Mouse (Mus musculus) layer of hippocampus, adult 9-10 months (tissue): ENCODE results near the gene Thrb.
A peak's percentile ranks its signal among the peaks of the same experiment; 100 is the strongest.

Experiments used
- DNase-seq: peaks from one replicate; pipeline ENCODE4 v3.0.0; 2022; ENCODE audit warnings: low spot score

The Thrb gene

GRCm38 (mm10) chr14:17659686-17660328, at the start of gene Thrb:
Gene Thrb, plus strand, starts transcription at chr14:17660261.
- no peak for DNase-seq

- DNase-seq = peak; percentile 32
These were observed 38.4 kb upstream of the Thrb start for GRCm38 (mm10) chr14:17621671-17622070.

- no peak for DNase-seq
These were observed 36.1 kb upstream of the Thrb start for GRCm38 (mm10) chr14:17623936-17624335.

GRCm38 (mm10) chr14:17629215-17629614, 30.8 kb upstream of the Thrb start:
- DNase-seq = no peak

GRCm38 (mm10) chr14:17632887-17633522, 27.1 kb upstream of the Thrb start:
- no peak for DNase-seq

GRCm38 (mm10) chr14:17636971-17637370, 23.1 kb upstream of the Thrb start:
- no peak for DNase-seq

- no peak for DNase-seq
These were observed 18.3 kb upstream of the Thrb start for GRCm38 (mm10) chr14:17641770-17642169.

GRCm38 (mm10) chr14:17655084-17655483, 5.0 kb upstream of the Thrb start:
- no peak for DNase-seq

GRCm38 (mm10) chr14:17659031-17659430, 1.0 kb upstream of the Thrb start:
- peak; percentile 52 for DNase-seq

- peak; percentile 36 for DNase-seq
These were observed 453 bp downstream of the Thrb start for GRCm38 (mm10) chr14:17660329-17661099.

GRCm38 (mm10) chr14:17661100-17661521, 1.1 kb downstream of the Thrb start:
- no peak for DNase-seq

GRCm38 (mm10) chr14:17662087-17662486, 2.0 kb downstream of the Thrb start:
- DNase-seq = no peak

- no peak for DNase-seq
These were observed 14.3 kb downstream of the Thrb start for GRCm38 (mm10) chr14:17674335-17674734.

GRCm38 (mm10) chr14:17675214-17675613, 15.2 kb downstream of the Thrb start:
- no peak for DNase-seq

GRCm38 (mm10) chr14:17681479-17681878, 21.4 kb downstream of the Thrb start:
- no peak for DNase-seq

- no peak for DNase-seq
These were observed 24.8 kb downstream of the Thrb start for GRCm38 (mm10) chr14:17684881-17685280.

GRCm38 (mm10) chr14:17685491-17685890, 25.4 kb downstream of the Thrb start:
- DNase-seq = no peak

- no peak for DNase-seq
These were observed 26.9 kb downstream of the Thrb start for GRCm38 (mm10) chr14:17686939-17687338.

- no peak for DNase-seq
These were observed 31.2 kb downstream of the Thrb start for GRCm38 (mm10) chr14:17691246-17691645.

GRCm38 (mm10) chr14:17695526-17695925, 35.5 kb downstream of the Thrb start:
- DNase-seq = no peak

- no peak for DNase-seq
These were observed 38.0 kb downstream of the Thrb start for GRCm38 (mm10) chr14:17697920-17698632.

GRCm38 (mm10) chr14:17700228-17700627, 40.2 kb downstream of the Thrb start:
- no peak for DNase-seq
